Mouse (Mus musculus): ENCODE data around the gene Tnfrsf13b. TPM values are rescaled to one million over a fixed set of nuclear protein-coding genes. Genes with fewer than 3 reads are reported as not detected.

Tnfrsf13b gene
- 162 and 169 TPM in 2 replicates for total RNA-seq (2017)

DNA sequence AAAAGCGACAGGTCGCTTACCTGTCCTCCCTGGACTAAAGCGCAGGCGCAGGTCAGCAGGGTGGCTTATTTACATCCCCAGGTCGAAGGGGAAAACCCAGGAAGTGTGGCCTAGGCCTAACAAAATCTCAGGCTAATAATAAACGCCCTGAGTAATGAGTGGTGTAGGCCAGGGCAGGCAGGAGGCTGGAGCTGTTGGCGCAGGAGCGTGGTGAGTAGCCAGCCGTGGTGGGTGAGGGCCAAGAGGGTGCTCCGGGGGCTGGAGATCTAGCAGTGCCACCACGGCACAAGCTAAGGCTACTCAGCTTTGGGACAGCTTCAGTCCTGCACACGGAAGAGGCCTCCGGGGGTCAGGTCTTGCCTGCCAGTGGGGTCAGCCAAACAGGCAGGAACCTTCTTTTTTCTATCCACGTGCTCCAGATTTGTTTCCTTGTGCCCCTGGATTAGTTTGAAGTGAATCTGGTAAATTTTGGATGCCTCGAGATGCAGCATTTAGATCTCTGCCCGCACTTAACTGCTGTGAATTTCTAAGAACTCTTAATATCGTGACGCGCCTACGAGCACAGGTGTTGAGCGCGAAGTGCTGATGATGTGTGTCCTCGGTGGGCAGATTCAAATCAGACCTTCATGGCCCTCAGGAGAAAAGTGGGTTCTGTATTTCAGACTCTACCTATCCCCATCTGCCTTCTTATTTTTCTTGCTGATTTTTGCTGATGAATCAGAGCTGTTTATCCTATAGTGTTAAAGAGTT is at the start of gene Tnfrsf13b:
Tnfrsf13b (plus strand) TSS at position 150 of the 750 bp plus-strand sequence.
- peak; percentile 66 for ATAC-seq (ENCODE audit: extremely low read depth, insufficient number of reproducible peaks, low FRiP score, poor library complexity, severe bottlenecking)

DNA sequence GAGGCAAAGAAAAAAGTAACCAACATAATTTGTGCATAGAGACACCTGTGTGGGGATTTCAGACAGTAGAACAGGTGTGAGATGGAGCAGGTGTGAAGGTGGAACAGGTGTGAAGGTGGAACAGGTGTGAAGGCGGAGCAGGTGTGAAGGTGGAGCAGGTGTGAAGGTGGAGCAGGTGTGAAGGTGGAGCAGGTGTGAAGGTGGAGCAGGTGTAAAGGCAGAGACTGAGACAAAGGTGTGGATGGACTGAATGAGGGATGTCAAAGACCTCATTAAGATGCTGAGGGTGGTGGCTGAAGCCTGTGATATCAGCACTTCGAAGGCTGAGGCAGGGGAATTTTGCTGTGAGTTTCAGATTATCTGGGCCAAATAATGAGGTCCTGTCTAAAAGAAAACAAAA is 44.9 kb upstream of the Tnfrsf13b start:
- ATAC-seq (ENCODE audit: extremely low read depth, insufficient number of reproducible peaks, low FRiP score, poor library complexity, severe bottlenecking) = no peak

DNA sequence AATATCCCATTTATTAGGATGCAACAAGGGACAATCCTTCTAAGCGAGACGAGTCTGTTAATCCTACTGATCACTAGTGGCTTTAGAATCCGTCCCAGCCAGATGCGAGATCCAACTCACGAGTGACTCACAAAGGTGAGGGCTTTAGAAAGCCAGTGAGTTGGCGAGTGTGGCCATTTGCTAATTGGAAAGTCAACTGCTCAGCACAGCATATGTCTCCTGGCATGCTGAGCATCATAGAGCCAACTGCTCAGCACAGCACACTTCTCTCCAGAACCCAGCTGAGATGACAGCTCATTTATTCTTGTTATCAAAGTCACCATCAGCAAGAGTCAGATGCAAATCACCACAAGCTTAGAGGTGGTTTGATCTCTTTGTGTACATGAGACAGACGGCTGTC is 36.4 kb upstream of the Tnfrsf13b start:
- ATAC-seq (ENCODE audit: extremely low read depth, insufficient number of reproducible peaks, low FRiP score, poor library complexity, severe bottlenecking) = no peak

DNA sequence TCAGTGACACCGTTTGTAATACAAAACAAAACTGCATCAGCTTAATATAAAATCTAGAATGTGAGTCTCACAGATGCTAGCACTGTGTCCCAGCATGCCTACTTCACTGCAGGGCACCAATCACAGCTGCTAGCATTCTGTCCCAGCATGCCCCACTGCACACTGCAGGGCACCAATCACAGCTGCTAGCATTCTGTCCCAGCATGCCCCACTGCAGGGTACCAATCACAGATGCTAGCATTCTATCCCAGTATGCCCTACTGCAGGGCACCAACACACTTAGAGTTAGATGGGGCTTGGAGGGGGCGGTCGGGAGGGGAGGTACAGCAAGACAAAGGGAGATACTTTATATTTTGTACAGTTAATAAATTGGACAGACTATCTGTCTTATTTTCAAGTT is 35.4 kb upstream of the Tnfrsf13b start:
- no peak for ATAC-seq (ENCODE audit: extremely low read depth, insufficient number of reproducible peaks, low FRiP score, poor library complexity, severe bottlenecking)

DNA sequence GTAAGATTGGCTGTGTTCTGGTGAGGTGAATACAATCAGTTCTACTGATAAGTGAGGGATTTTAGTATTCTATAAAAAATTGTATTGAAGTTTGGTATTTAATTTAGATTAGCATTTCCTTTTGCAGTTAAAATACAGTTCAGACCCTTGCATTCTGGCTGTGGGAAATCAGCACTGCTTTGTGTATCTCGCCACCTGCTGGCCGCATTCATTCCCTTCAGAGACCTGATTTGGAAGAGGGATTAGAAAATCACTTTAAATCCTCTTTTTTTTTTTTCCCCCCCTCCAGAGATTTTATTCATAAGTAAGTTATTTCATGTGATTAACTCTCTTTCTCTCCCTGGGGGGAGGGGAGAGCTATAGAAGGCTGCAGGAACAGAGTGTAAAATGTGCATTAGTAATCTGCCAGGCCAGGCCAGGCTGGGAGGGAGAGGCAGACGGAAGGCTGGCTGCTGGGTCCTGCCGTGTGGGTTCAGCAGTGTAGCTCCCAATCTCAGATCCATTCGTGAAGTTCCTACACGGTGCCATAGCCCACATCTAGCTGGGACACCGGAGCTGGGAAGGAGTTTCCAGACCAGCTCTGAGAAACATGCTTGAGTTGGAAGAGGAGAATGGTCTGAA is 34.8 kb upstream of the Tnfrsf13b start:
- no peak for ATAC-seq (ENCODE audit: extremely low read depth, insufficient number of reproducible peaks, low FRiP score, poor library complexity, severe bottlenecking)

DNA sequence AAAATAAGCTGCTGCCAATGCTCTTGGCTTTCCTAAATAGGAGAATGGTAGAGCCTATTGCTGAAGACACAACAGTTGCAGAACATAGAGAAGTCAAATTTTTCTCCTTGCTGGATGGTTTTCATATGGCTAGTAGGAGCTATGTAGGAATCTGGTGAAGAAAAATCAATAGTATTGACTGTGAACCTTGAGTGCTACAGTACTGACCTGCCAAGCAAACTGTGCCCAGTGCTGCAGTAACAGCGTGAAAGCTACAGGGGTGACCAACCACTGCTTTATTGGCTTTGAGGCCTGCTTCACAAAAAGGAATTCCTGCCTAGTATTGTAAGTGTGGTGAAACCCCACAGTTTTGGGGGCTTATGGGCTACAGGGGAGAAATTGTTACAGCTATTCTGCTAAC is 28.5 kb upstream of the Tnfrsf13b start:
- ATAC-seq (ENCODE audit: extremely low read depth, insufficient number of reproducible peaks, low FRiP score, poor library complexity, severe bottlenecking) = no peak

DNA sequence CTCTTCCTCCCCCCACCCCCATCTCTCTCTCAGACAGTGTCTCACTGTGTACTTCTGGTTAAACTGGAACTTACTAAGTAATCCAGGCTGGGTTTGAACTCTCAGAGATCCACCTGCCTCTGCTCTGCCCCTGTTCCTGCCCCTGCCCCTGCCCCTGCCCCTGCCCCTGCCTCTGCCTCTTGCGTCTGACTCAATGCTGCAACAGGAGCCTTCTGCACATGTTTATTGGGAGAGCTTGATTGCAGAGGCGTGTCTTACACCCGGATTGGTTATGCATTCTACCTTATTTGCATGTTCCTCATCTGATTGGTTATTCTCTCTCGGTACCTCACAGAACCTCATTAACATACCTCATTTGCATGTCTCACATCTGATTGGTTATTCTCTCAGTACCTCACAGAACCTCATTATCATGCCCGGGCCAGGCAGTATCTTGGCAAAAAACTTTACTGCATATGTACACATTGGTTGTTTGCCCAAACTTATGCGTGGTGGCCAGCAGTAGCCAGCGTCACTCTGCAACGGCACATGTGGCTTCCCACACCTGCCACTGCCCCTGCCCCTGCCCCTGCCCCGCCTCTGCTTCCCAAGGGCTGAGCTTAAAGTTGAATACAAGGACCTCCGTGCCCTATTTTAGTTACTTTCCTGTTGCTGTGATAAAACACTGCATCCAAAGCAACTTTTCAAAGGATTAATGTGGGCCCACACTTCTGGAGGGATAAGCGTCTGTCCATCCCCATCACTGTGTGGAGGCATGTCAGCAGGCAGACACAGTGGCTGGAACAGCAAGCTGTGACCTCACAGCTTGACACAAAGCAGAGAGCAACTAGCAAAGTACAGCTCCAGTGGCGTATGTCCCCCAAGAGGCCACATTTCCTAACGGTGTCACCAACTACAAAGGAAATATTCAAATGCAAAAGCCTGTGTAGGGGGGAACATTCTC is 23.9 kb upstream of the Tnfrsf13b start:
- ATAC-seq (ENCODE audit: extremely low read depth, insufficient number of reproducible peaks, low FRiP score, poor library complexity, severe bottlenecking) = no peak

DNA sequence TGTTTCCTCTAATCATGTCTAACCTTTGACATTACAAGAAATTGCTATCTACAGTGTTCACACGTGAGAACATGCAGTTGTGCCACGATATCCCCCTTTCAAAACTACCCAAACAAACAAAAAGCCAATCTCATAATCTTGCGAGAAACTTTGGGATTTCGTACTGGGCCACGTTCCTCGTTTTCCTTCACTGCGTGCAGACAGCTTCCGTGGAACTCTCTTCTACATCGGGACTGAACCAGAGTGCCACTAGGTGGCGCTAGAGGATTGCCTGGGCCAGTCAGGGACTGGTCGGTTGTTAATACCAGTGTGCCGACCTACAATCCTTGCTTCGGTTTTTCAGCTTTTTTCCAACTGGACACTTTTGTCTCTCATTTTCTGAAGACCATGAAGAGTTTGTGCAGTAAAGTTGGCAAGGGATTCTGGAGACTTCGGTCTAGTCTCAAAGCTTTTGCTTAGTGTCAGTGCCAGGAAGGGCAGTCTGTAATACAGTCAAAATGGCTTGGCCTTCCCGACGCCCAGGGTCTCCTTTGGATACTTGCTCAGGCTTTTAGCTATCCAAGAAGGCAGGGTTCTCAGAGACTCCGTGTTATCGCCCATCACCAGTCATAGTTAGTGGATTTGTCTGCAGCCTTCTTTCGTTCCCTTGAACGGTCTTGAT is 22.2 kb upstream of the Tnfrsf13b start:
- peak; percentile 72 for ATAC-seq (ENCODE audit: extremely low read depth, insufficient number of reproducible peaks, low FRiP score, poor library complexity, severe bottlenecking)

DNA sequence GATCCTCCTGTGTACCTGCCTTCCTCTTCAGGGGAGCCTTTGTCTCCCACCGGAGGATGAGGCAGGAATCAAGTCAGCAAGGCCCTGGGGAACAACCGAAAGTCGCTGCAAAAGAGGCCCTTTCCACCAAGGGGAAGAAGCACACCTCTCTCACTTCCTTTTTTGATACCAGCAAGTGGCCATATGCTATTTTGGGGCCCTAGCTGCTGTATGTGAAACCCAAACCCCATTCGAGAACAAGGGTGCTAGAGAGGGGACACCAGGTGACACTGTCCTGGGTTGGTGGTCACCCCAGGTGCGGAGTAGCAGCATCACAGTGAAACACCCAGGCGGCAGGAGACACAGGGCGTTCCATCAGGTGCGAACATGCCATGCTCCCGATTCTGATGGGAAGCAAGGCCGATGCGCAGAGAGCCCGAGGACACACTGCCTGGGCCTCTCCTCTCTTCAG is 17.6 kb upstream of the Tnfrsf13b start:
- ATAC-seq (ENCODE audit: extremely low read depth, insufficient number of reproducible peaks, low FRiP score, poor library complexity, severe bottlenecking) = peak; percentile 55

DNA sequence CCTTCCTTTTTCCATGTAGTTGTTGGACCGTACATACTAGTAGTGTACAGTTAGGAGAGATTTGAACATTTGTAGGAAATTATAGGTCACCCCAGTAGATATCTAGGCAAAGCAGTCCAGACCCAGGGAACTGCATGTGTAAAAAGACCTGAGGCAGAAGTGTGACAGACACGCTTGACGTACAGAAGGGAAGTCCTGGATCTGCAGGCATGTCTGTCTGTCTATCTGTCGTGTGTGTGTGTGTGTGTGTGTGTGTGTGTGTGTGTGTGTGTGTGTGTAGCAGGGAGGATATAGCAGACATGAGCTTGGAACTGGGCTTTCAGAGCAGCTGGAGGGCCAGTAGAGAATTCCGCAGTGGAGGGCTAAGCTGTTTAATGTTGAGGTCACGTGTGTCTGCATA is 16.8 kb upstream of the Tnfrsf13b start:
- no peak for ATAC-seq (ENCODE audit: extremely low read depth, insufficient number of reproducible peaks, low FRiP score, poor library complexity, severe bottlenecking)

DNA sequence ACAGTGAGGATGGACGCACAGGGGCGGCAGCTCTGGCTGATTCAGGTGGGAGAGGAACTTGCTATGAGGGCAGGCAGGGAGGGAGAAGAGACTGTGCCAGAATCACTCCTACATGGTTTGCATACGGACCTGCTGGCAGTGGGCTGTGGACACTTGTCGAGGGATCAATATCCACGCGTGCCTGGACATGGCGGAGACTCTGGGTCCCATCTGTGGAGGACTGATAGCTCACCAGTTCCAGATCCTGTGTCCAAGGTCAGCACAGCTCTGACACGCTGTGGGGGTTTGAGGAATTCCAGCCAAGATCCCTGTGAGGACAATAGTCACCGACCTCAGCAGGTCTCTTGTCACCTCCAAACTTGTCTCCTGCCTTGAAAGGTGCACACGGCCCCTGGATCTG is 16.4 kb upstream of the Tnfrsf13b start:
- ATAC-seq (ENCODE audit: extremely low read depth, insufficient number of reproducible peaks, low FRiP score, poor library complexity, severe bottlenecking) = no peak

DNA sequence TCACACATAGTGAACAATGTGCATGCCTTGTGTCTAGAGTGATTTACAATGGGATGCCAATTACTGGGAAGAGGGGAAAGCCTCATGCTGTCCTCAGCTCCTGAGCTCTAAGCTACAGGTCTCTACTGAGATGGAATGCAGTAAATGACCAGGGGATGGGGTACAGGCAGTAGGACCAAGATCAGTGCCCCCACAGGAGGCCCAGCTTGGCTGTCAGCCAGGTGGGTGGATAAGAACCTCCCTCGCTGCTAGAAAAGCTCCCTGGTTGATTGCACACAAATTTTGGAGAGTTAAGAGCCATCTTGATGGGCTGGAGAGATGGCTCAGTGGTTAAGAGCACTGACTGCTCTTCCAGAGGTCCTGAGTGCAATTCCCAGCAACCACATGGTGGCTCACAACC is 15.6 kb upstream of the Tnfrsf13b start:
- ATAC-seq (ENCODE audit: extremely low read depth, insufficient number of reproducible peaks, low FRiP score, poor library complexity, severe bottlenecking) = no peak

DNA sequence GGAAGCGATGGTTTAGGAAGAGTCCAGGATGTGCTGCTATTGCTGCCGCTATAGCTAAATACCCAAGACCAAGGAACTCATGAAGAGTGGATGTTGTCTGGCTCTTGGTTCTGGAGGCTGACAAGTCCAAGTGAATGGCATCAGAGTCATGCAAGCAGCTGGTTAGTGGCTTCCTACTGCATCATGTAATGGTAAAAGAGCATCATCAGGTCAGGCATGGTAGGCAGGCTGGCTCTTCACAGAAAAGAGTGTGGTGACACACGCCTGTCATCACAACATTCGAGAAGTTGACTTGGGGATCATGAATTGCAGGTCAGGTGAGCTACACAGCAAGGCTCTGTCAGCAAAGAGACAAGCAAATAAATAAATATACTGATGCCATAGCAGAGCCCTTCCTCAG is 15.1 kb upstream of the Tnfrsf13b start:
- ATAC-seq (ENCODE audit: extremely low read depth, insufficient number of reproducible peaks, low FRiP score, poor library complexity, severe bottlenecking) = no peak

DNA sequence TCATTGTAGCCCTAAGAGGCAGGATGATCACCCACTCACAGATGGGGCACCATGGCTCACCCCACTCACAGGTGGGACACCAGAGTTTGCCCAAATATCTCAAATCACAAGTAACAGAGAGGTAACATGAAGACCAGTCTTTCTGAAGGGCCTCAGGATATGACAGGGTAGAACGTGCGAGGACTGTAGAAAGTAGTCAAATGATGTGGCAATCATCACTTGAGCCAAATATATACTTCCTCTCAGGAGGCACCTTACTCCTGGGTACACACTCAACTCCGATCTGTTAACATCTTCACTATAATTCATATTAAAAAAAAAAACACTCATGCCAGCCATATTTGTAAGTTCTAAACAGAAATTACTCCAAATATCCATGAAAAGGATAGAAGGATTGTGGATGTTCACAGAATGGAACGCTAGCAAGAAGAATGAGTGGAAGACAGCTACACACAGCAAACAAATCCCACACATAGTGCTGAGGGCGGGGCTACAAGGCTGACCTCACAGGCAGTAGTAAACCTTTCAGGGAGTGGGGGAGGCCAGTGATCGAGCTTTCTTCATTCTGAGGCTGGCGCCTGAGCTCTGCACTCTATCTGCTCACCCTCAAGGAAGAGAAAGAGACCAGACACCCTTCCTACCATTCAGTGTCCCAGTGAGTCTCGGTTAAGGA is 14.1 kb upstream of the Tnfrsf13b start:
- peak; percentile 42 for ATAC-seq (ENCODE audit: extremely low read depth, insufficient number of reproducible peaks, low FRiP score, poor library complexity, severe bottlenecking)

DNA sequence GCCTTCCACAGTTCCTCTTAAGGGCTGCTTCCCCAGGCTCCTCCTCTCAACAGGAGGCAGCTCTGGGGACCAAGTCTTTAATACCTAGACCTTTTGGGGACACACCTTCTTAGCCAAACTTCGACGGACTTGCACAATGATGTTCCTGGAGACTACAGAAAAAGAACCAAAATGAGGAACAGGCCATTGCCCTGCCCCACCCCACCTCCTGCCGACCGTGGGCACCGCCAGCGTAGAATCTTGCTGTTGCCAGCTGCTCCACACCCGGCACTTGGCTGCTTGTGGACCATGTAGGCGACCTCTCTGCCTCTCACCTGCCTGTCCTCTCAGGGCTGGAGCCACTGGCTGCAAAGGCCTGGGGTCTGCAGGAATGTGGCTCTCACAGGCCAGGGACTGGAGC is 10.3 kb upstream of the Tnfrsf13b start:
- ATAC-seq (ENCODE audit: extremely low read depth, insufficient number of reproducible peaks, low FRiP score, poor library complexity, severe bottlenecking) = peak; percentile 57

DNA sequence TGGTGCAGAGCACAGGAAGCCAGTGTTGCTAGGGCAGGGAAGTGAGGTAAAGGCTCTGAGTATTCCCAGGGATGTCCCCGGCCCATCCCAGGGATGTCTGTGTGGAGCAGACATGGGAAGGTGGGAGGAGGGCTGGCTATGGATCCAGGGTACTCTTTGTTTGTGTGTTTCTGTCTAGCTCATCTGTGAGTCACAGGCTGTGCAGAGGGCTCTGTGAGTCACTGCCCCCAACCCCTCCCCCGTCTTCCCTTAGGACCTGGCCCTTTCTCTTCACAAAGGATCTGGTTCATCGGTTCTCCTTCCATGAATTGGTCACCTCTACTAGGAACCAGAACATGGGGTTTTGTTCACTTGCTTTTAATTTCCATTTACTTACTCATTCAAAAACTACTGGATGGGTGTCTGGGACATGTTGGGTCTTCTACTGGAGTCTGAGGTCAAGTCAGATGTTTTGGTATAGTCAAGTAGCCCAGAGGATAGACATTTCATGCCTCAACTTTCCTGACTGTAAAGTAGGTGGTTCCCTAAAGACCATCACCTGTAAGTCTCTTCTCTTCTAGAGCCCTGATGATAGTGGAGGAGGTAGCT is 6.5 kb upstream of the Tnfrsf13b start:
- ATAC-seq (ENCODE audit: extremely low read depth, insufficient number of reproducible peaks, low FRiP score, poor library complexity, severe bottlenecking) = no peak

DNA sequence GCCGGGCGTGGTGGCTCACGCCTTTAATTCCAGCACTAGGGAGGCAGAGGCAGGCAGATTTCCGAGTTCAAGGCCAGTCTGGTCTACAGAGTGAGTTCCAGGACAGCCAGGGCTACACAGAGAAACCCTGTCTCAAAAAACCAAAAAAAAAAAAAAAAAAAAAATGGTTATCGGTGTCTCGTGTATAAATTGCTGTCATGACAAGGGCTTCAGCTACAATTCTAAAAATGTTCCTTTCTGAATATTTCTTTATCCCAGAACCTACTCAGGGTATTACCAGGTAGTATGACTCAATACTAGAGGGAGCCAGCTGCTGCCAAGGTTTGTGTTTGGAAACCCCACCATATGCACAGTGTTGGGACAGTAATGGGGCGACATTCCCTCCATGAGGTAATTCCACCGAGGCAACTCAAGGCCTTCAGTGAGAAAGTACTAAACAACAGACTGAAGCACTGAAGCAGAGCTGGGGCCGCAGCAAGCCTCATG is 4.2 kb upstream of the Tnfrsf13b start:
- no peak for ATAC-seq (ENCODE audit: extremely low read depth, insufficient number of reproducible peaks, low FRiP score, poor library complexity, severe bottlenecking)

DNA sequence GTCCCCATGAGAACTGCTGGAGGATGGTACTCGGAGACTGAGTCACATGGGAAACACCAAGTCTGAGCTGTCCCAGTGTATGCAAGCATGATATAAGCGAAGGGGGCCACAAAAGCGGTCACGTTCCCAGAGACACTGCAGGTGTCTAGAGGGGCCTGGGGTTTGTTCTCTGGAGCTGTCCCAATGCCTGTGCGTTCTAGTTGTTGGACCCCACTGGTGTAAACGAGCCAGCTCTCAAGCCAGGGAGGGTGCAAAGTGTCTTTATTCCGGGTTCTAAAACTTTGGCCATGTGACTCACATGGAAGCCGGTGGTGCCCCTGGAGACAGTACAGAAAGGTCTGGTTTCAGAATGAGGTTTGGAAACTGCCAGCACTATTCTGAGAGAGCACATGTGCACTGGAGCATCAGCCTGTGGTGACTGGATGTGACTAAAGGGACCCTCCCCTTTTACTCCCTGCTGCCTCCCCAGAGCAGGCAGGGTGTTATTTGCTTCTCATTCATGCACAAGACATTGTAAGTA is 3.7 kb upstream of the Tnfrsf13b start:
- peak; percentile 64 for ATAC-seq (ENCODE audit: extremely low read depth, insufficient number of reproducible peaks, low FRiP score, poor library complexity, severe bottlenecking)

All from neutrophil, adult 5-6 weeks (primary cell).